Mouse (Mus musculus): ENCODE results near the gene 0610012G03Rik.

0610012G03Rik gene

DNA sequence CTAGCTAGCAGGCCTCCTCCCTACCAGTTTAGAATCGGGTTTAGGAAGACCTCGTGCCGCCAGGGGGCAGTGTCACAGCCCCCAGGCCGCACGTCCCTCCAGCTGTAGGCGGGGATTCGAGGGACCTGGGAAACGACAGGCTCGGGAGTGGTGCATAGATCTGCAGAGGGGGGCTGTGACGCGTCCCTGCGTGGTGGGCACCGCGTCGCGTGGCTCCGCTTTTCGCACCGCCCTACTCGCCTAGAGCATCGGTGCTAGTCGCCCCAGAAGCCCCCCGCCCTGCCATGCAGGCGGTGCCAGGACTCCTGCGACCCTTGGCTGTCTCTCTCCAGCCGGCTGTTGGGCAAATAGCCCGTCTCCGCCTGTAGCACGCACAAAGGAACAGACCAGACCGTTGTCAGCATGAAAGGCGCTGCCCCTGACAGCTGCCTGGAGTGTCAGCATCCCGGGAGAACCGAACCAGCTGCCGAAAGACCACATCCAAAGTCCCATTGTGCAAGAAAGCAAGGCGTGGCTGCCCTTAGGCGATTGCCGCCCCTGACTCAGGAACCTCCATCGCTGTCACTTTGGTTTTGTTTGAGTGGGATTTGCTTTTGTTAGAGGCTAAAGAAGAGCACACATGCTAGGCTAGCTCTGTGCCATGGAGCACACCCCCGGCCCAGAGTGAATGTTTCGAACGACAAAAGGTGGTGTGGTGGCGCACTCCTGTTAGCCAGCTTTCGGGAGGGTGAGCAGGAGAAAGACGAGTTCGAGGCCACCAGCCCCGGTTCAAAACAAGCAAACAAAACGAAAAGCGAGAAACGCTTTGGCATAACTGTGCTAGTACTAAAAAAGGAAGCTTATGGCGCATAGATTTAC is 15.2 kb downstream of the 0610012G03Rik start:
- in situ Hi-C loops (cut with MboI, MseI): no loop called here

GRCm38 (mm10) chr16:31932255-31932654 is 16.0 kb downstream of the 0610012G03Rik start:
- in situ Hi-C loops (cut with MboI, MseI): no loop called here

- in situ Hi-C loops (cut with MboI, MseI): no loop called here
These were observed 17.0 kb downstream of the 0610012G03Rik start for GRCm38 (mm10) chr16:31931330-31931729.

DNA sequence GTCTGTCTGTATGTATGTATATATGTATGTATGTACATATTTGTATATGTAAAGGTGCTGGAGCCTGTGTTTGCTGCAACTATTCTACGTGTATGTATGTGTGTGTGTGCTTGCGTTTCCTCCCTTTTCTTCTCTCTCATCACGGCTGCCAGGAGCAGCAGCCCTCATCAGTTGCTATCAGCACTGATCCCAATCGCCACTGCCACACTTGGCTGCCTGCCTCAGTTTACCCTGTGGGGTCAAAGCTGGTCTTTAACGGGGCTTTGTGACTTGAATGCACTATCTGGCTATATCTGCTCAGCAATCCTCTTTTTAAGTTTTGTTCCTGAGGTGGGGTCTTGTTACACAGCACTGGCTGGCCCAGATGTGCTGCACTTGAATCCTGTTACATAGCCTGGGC is 20.9 kb downstream of the 0610012G03Rik start:
- in situ Hi-C loops (cut with MboI, MseI): no loop called here

DNA sequence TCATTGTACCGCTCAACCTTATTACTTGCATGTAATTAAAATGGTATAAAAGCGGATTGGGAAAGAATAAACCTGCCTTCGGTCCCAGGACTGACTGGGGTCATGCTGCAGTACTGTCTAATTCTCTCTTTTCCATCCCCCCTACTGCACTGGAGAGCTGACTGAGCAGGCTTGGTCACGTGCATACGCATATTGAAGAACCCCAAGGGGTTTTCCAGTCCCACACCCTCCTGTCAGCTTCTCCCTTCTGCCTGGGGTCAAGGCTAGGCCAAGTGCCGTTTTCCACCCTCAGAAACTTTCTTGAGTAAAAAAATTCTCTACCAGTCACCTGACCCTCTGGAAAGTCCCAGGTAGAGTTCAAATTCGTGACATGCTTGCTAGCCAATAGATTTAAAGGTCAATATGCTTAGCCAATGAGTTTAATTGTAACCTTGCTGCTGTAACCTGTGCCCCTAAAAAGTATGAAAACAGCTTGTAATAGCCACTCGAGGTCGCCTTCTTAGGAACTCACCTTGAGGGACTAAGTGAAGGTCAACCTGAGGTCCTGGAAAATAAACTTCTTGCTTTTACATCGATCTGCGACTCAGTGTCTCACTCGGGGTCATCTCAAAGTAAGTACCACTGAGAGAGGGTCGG is 21.6 kb downstream of the 0610012G03Rik start:
- in situ Hi-C loops (cut with MboI, MseI): no loop called here

DNA sequence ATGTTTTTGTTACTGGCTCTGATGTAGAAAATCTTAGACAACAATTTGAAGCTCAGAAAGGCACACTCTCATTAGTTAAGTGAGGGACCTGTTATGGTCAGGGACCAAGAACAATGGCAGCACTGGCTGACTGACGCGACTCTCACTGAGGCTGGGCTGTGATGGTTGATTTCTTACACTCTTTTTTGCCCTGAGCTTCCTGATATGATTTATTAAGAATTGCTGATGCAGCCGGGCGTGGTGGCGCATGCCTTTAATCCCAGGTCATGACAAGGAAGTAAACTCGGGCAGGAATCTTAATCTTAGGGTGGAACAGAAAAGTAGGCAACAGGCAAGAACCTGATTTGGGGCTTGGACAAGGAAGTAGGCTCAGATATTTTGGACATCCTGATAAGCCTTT is 22.2 kb downstream of the 0610012G03Rik start:
- in situ Hi-C loops (cut with MboI, MseI): no loop called here

DNA sequence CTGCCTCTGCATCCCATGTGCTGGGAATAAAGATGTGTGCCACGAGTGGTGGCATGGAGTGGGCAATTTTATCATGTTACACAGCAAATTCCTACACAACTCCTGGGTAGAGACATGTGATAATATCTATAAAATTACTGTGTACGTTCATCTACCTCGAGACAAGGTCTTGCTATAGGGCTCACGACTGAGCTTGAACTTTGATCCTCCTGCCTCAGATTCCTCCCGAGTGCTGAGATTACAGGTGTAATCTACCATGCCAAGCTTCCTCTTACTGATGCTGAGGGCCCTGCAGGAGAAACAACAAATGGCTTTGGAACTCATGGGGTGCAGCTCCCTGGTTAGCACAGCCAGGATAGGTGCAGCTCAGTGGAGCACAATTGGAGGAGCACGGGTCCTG is 23.9 kb downstream of the 0610012G03Rik start:
- in situ Hi-C loops (cut with MboI, MseI): no loop called here

- in situ Hi-C loops (cut with MboI, MseI): loop anchor here (5.0 to 10.0 kb wide), 2 partner anchors 41 to 63 kb away; partner anchors contain the start of gene Meltf
These were observed 30.0 kb downstream of the 0610012G03Rik start for GRCm38 (mm10) chr16:31918248-31918724.

- in situ Hi-C loops (cut with MboI, MseI): loop anchor here (5.0 to 10.0 kb wide), 2 partner anchors 40 to 63 kb away; partner anchors contain the start of gene Meltf
These were observed 30.5 kb downstream of the 0610012G03Rik start for GRCm38 (mm10) chr16:31917776-31918175.

DNA sequence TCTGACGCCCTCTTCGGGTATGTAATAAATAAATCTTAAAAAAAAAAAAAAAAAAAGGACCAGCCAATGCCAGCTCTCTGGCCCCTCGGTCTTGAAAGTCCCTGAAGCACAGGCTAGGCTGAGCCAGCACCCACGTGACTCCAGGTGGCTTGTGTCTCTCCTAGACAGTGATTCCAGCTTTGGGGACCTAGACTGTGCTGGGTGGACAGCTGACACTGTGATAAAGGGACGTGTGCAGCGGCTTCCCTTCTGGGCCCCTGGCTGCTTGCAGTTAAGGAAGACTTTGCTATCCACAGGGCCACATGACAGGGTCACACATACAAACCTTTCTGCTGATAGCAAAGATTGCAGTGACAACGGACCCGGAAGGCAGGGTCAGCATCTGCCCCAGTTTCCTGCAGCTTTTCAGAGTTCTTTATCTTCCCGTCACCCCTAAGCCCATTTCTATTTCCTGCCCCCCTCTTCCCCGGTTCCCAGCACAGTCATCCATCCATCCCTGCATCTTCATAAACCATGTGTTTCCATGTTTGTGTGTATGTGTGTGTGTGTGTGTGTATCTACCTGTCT is 37.9 kb downstream of the 0610012G03Rik start:
- in situ Hi-C loops (cut with MboI, MseI): loop anchor here (10.0 kb wide), 1 partner anchor 56 kb away; no protein-coding TSS in a partner anchor

GRCm38 (mm10) chr16:31908959-31909358 is 39.3 kb downstream of the 0610012G03Rik start:
- in situ Hi-C loops (cut with MboI, MseI): no loop called here

DNA sequence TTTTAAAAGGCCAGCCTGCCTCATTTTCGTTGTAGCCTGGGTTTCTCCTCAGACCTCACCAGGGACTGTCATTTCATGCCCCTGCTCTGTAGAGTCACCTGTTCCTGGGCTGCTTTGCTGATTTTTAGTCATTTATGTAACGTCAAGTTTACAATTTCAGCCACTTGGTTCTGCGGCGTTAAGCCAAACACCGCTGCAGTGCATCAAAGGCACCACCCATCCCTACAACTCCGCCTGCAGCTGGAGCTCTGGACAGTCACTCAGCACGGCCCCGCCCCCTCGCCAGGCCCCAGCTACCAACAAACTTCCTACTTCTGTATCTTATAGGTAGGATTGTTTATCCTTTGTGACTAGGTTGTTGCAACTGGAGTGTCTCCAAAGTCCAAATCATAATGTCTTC is 41.4 kb downstream of the 0610012G03Rik start:
- in situ Hi-C loops (cut with MboI, MseI): no loop called here

DNA sequence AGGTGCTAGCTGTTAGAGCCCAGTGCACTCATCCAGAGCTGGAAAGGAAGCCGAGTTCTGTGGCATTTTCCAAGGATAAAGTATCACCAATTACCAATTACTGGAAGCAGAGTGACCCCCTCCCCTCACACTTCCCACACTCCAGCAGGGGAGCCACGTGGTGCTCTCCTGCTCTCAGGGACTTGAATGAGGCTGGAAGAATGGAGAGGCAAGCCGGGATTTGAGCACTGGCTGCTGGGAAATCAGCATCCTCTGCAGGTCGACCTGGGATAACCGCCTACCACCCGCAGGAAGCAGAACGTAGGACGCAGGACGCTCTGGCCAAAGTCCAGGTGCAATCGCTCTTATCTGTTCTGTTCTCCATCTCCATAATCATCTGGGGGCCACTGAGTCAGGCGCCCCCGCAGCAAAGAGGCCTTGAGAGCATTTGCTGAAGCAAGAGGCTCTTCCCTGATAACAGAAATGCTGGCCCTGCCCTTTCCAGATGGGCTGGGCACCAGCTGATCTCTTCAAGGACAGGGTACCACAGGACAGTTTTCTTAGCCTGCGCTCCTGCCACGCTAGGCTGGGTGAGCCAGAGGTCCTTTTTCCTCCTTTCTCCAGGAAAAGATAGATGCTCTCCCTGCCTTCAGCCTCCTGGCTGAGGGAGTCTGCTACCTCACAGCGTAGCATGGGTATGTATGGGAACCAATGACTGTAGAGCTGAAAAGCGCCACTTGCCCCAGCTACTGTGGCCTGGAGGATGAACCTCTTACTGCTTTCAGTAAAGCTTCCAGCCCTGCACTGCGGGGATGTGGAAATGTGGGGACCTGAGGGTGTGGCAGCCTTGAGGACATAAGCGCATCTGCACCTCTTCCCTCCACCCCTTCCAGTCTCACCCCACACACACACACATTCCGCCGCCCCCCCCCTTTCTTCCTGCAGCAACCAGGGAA is 42.1 kb downstream of the 0610012G03Rik start:
- in situ Hi-C loops (cut with MboI, MseI): no loop called here

DNA sequence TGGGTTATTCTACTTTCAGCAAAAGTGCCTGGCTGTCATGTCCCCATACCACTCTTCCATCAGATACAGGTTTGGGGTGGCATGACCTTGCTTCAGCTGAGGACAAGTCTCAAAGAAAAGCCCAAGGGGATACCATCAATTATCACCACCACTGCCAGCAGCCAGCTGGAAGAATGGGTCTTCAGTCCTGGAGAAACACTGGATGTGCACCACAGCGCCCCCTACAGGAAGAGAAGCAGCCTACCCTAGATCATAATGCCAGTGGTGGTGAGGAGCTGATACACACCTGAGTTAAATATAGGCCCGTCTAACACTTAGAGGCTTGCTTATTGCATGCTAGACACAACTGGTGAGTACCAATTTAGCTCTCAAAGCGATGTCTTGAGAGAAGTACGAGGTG is 43.0 kb downstream of the 0610012G03Rik start:
- in situ Hi-C loops (cut with MboI, MseI): no loop called here

GRCm38 (mm10) chr16:31903239-31903638 is 45.1 kb downstream of the 0610012G03Rik start:
- in situ Hi-C loops (cut with MboI, MseI): no loop called here

- in situ Hi-C loops (cut with MboI, MseI): no loop called here
These were observed 46.4 kb downstream of the 0610012G03Rik start for GRCm38 (mm10) chr16:31901886-31902285.

GRCm38 (mm10) chr16:31898546-31899326 is 49.6 kb downstream of the 0610012G03Rik start:
- in situ Hi-C loops (cut with MboI, MseI): no loop called here
